In the genomic region with DNA sequence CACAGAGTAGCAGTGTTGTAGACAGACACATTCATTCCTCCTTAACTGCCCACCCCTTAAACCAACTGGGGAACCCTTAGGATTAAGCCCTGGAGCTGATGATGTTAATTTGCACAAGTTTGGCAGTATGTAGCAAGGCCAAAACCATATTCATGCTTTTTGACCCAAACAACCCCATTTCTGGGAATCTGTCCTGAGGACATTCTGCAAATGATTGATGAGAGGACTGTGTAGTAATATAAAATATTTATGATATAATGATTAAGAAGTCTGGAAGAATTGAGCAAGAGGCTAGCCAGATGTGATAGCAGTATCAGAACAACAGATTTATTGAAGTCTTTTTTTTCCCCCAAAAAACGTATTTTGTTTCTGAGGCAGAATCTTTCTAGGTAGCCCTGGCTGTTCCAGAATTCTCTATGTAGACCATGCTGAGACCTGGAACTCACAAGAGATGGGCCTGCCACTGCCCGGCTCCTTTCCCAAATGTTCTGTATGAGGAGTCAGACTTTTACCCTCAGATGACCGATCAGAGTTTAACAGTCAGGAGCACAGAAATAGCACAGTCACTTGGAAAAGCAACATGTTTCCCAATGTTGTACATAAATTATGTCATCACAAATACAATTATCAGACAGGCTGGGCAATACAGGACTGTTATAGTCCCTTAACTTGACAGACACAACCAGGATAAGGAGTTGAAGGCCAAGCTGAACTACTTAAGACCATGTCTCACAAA, we compare ENCODE assay signal across 14 mouse cellular contexts. TPM values are rescaled to one million over a fixed set of nuclear protein-coding genes. Genes with fewer than 3 reads are reported as not detected.
DNase-seq lines count a peak whose midpoint lies in the region; ATAC-seq and TF ChIP-seq lines count a peak whose summit lies in the region.
"Had no signal": no experiment of that assay in that cellular context is flagged by ENCODE, and none has a peak within 500 bp of the region (broad histone marks: within the 10 kb centered on the region; RNA-seq: fewer than 3 reads in every experiment).

No protein-coding gene starts in this region.

- H3K9ac ChIP-seq in limb, embryonic 12.5 days (replicated peaks): no peak overlapping the region

- no peaks in the 10 kb centered on the region for H3K4me1 ChIP-seq in embryonic fibroblast, embryonic 13.5 days (ENCODE audit: control insufficient read depth, insufficient read depth, low read length)
- peaks cover 33% of the 10 kb centered on the region for H3K4me1 ChIP-seq in limb, embryonic 12.5 days (replicated peaks)

- no peak for TF ChIP-seq CTCF in embryonic fibroblast, embryonic 13.5 days (IDR thresholded peaks at IDR 0.05; ENCODE audit: borderline replicate concordance, insufficient read depth, low read length)

- H3K27ac ChIP-seq in embryonic fibroblast, embryonic 13.5 days (ENCODE audit: insufficient read depth, low read length): 0 out of 2 replicates have a peak overlapping the region, but pooled peaks have one; percentile 24
- H3K27ac ChIP-seq in limb, embryonic 12.5 days: peak overlapping the region; percentile 73; the same call in 1 of the 2 replicates
- H3K27ac ChIP-seq: macrophage had no signal

- peak overlapping the region; percentile 95; the same call in 1 of the 2 replicates for H3K4me2 ChIP-seq in limb, embryonic 12.5 days

- no peaks in the 10 kb centered on the region for H3K9me3 ChIP-seq in limb, embryonic 12.5 days

- peaks cover 3% of the 10 kb centered on the region; the same call in 1 of the 2 replicates for H3K27me3 ChIP-seq in limb, embryonic 12.5 days

- DNase-seq in kidney, adult 9 months: peak; percentile 56
- no peak for DNase-seq in kidney, adult 11 months
- DNase-seq in adipocyte (ENCODE audit: low spot score): peak; percentile 85
- DNase-seq in retina, embryonic 14.5 days (ENCODE audit: low spot score): no peak
- no peak for DNase-seq in heart, postnatal 10 days
- DNase-seq in left cerebral cortex, postnatal 36 days (ENCODE audit: low spot score in 2 of 2): no peak
- DNase-seq: cerebellum, adult 9-11 months had no signal

- 71% methylated on average over 3 of the region's 3 CpGs for WGBS in limb, embryonic 12.5 days

- H3K36me3 ChIP-seq in limb, embryonic 12.5 days: 0 out of 2 replicates have a peak, but pooled peaks cover 1% of the 10 kb centered on the region

- no peak overlapping the region for H3K4me3 ChIP-seq in embryonic fibroblast, embryonic 13.5 days (ENCODE audit: insufficient read depth, low read length)
- H3K4me3 ChIP-seq in limb, embryonic 12.5 days (replicated peaks): no peak overlapping the region

- TF ChIP-seq POLR2A in embryonic fibroblast, embryonic 13.5 days (IDR thresholded peaks at IDR 0.05; ENCODE audit: low read depth, low read length): no peak

- ATAC-seq in limb, embryonic 12.5 days (ENCODE audit: insufficient number of reproducible peaks, insufficient read depth, low FRiP score, low TSS enrichment, low read depth): no peak

- intact Hi-C loops in heart, postnatal 10 days (cut with DNase I): loop anchor here (5.0 kb wide), 2 partner anchors 77 to 92 kb away; a partner anchor contains a TSS
- intact Hi-C loops in left cerebral cortex, postnatal 36 days (cut with DNase I): no loop called here

RNA-seq across cellular contexts. Expression of a gene that starts 1.1 kb away (rescaled TPM):
- not detected in 2 replicates for polyA plus RNA-seq in embryonic fibroblast, embryonic 13.5 days (2011; ENCODE audit: insufficient read length, low read depth, missing spikeins)
- 5.4 and 6.4 TPM in 2 replicates for polyA plus RNA-seq in limb, embryonic 12.5 days (2016; fragmentation: Nextera tagmentation; extraction: Ambion mirVana)
- total RNA-seq in heart, postnatal 10 days (2021): 1 to 10 TPM; 3.6 to 4.3 TPM
- total RNA-seq in left cerebral cortex, postnatal 36 days (2021): 1 to 10 TPM; 1.4 to 1.9 TPM
- polyA plus RNA-seq: macrophage had no signal

RNA-seq across cellular contexts. Expression of a gene that starts 30.7 kb away (rescaled TPM):
- polyA plus RNA-seq in embryonic fibroblast, embryonic 13.5 days (2011; ENCODE audit: insufficient read length, low read depth, missing spikeins): 42.1 and 57.8 TPM in 2 replicates
- polyA plus RNA-seq in limb, embryonic 12.5 days (2016; fragmentation: Nextera tagmentation; extraction: Ambion mirVana): 4.2 and 5.1 TPM in 2 replicates
- 1 to 10 TPM; 5.1 to 6.4 TPM for total RNA-seq in heart, postnatal 10 days (2021)
- 10 to 100 TPM; 12.2 to 12.5 TPM for total RNA-seq in left cerebral cortex, postnatal 36 days (2021)

RNA-seq across cellular contexts. Expression of a gene that starts 31.8 kb away (rescaled TPM):
- polyA plus RNA-seq in embryonic fibroblast, embryonic 13.5 days (2011; ENCODE audit: insufficient read length, low read depth, missing spikeins): not detected in 2 replicates
- not detected in 2 replicates for polyA plus RNA-seq in limb, embryonic 12.5 days (2016; fragmentation: Nextera tagmentation; extraction: Ambion mirVana)
- under 1 TPM in 1 of 2 experiments, not detected in 1; 0.31 TPM for total RNA-seq in heart, postnatal 10 days (2021)
- total RNA-seq in left cerebral cortex, postnatal 36 days (2021): not detected
- total RNA-seq: gastrocnemius, postnatal 25 days; neutrophil, adult 5-6 weeks had no signal
- polyA plus RNA-seq: heart, embryonic 11.5 days; limb, embryonic 11.5 days had no signal

RNA-seq across cellular contexts. Expression of a gene that starts 39.0 kb away (rescaled TPM):
- 10.6 and 15.4 TPM in 2 replicates for polyA plus RNA-seq in embryonic fibroblast, embryonic 13.5 days (2011; ENCODE audit: insufficient read length, low read depth, missing spikeins)
- 2.5 and 2.7 TPM in 2 replicates for polyA plus RNA-seq in limb, embryonic 12.5 days (2016; fragmentation: Nextera tagmentation; extraction: Ambion mirVana)
- 1 to 10 TPM; 3.7 to 4.3 TPM for total RNA-seq in heart, postnatal 10 days (2021)
- 10 to 100 TPM; 12.0 to 13.9 TPM for total RNA-seq in left cerebral cortex, postnatal 36 days (2021)

Comparison
In these comparisons a context has a peak if more than half of its experiments do, and no peak if none do; other contexts are left out.
1. DNase-seq: peak in kidney, adult 9 months (single experiment) and adipocyte (single experiment); none in kidney, adult 11 months (single experiment), retina, embryonic 14.5 days (single experiment), heart, postnatal 10 days (0 of 2) and left cerebral cortex, postnatal 36 days (0 of 2).